Mouse (Mus musculus) E14TG2a.4 (cell line): ENCODE results near the gene Rab1b.

Experiments
- CTCF ChIP-seq: conservative IDR thresholded peaks from 2 replicates; pipeline ENCODE4 v1.5.1; 2014; ENCODE audit warnings: low read length
- NANOG ChIP-seq: IDR thresholded peaks from 2 replicates; pipeline ENCODE4 v1.6.1; 2014; ENCODE audit warnings: borderline replicate concordance, low read length, mixed read lengths
- POU5F1 ChIP-seq: IDR thresholded peaks from 2 replicates; pipeline ENCODE4 v1.6.1; 2014; ENCODE audit warnings: low read length, borderline replicate concordance

- no peak for TF ChIP-seq CTCF
- TF ChIP-seq POU5F1: no peak
- no peak for TF ChIP-seq NANOG
Observed at GRCm38 (mm10) chr19:5122492-5122891, 15.6 kb upstream of the Rab1b start.
